Mouse (Mus musculus) intestine, postnatal 0 days (tissue): ENCODE measurements around the gene Wdfy2. TPM values are rescaled to one million over a fixed set of nuclear protein-coding genes. Genes with fewer than 3 reads are reported as not detected.
"Not testable (repeated sequence)": the region's sequence is repeated elsewhere in the genome, so short reads cannot be mapped to it uniquely, and the experiment has no call there.

Experiments
- ATAC-seq: fragments of 200-750 bp; cut with Nextera tagmentation; 2 replicates; pipeline ENCODE4 v1.8.0; 2017; ENCODE audit warnings: mild to moderate bottlenecking, moderate TSS enrichment, moderate library complexity
- H3K27ac ChIP-seq: fragments of 300-500 bp; sonication (generic); 2 replicates; pipeline ENCODE4 v1.5.1; 2014; ENCODE audit warnings: mild to moderate bottlenecking, low read depth, low read length, moderate library complexity
- H3K27me3 ChIP-seq: fragments of 300-500 bp; sonication (generic); replicated peaks from 2 replicates; pipeline ENCODE4 v1.6.1; 2014; ENCODE audit warnings: low read length, mixed read lengths; ENCODE audit not compliant: control insufficient read depth, insufficient read depth
- H3K36me3 ChIP-seq: fragments of 300-500 bp; sonication (generic); 2 replicates; pipeline ENCODE4 v1.6.1; 2014; ENCODE audit warnings: mild to moderate bottlenecking, moderate library complexity; ENCODE audit not compliant: control insufficient read depth, insufficient read depth
- H3K4me1 ChIP-seq: fragments of 300-500 bp; sonication (generic); replicated peaks from 2 replicates; pipeline ENCODE4 v1.6.1; 2014; ENCODE audit warnings: antibody characterized with exemption, low read length, mixed read lengths; ENCODE audit not compliant: control insufficient read depth, insufficient read depth
- H3K4me2 ChIP-seq: fragments of 300-500 bp; sonication (generic); replicated peaks from 2 replicates; pipeline ENCODE4 v1.6.1; 2014; ENCODE audit warnings: low read depth, mild to moderate bottlenecking, moderate library complexity
- H3K4me3 ChIP-seq: fragments of 300-500 bp; sonication (generic); 2 replicates; pipeline ENCODE4 v1.5.1; 2014; ENCODE audit warnings: low read depth, low read length
- H3K9ac ChIP-seq: fragments of 300-500 bp; sonication (generic); 2 replicates; pipeline ENCODE4 v1.6.1; 2014; ENCODE audit warnings: mild to moderate bottlenecking, low read depth, low read length
- H3K9me3 ChIP-seq: fragments of 300-500 bp; sonication (generic); 2 replicates; pipeline ENCODE4 v1.6.1; 2016; ENCODE audit warnings: mixed run types; ENCODE audit not compliant: control insufficient read depth
- CTCF ChIP-seq: sonication (generic); IDR thresholded peaks from 2 replicates; pipeline ENCODE4 v1.5.1; 2016; ENCODE audit warnings: low read depth, mild to moderate bottlenecking, control low read depth, antibody characterized with exemption, moderate library complexity
- WGBS: fragments of 180-500 bp; shearing (Covaris S2); extraction: QIAGEN DNeasy Blood & Tissue Kit; methylation state at CpG from one replicate; pipeline ENCODE4 v1.1.7; 2014; 5-methylcytosine and 5-hydroxymethylcytosine counted together
- polyA plus RNA-seq: library from polyadenylated mRNA; unstranded; fragments of >200 nt; fragmentation: Nextera tagmentation; extraction: Ambion mirVana; gene quantifications from 2 replicates; pipeline ENCODE4 v1.2.1, GENCODE M21; 2015

Wdfy2 gene
- polyA plus RNA-seq, 1 experiment from 2014 or later, result 1.4 TPM

- Histone ChIP-seq H3K27me3 (no peaks in the 10 kb centered on the region), H3K9ac (no peak overlapping the region), H3K4me1 (no peaks in the 10 kb centered on the region), H3K36me3 (no peaks in the 10 kb centered on the region; the same call in 1 of the 2 replicates), H3K9me3 (no peaks in the 10 kb centered on the region), H3K4me2 (no peak overlapping the region), H3K4me3 (no peak overlapping the region), H3K27ac (no peak overlapping the region)
- no peak for ATAC-seq
- TF ChIP-seq CTCF, result no peak
- 88% methylated on average over 3 of the region's 3 CpGs for WGBS
Measured at GRCm38 (mm10) chr14:62891401-62891800, 53.9 kb downstream of the Wdfy2 start.

GRCm38 (mm10) chr14:62892771-62893641, 55.5 kb downstream of the Wdfy2 start:
- Histone ChIP-seq H3K4me1 (no peaks in the 10 kb centered on the region), H3K27ac (no peak overlapping the region), H3K4me2 (no peak overlapping the region), H3K4me3 (no peak overlapping the region), H3K36me3 (no peaks in the 10 kb centered on the region; the same call in 1 of the 2 replicates), H3K27me3 (no peaks in the 10 kb centered on the region), H3K9me3 (no peaks in the 10 kb centered on the region), H3K9ac (no peak overlapping the region)
- no peak for TF ChIP-seq CTCF
- 71% methylated on average over 8 of the region's 8 CpGs for whole genome bisulfite sequencing
- no peak for ATAC-seq

- not testable (repeated sequence) for H3K4me3 ChIP-seq, ATAC-seq, H3K27me3 ChIP-seq, H3K27ac ChIP-seq, H3K4me2 ChIP-seq, H3K9ac ChIP-seq, H3K36me3 ChIP-seq, H3K4me1 ChIP-seq, H3K9me3 ChIP-seq
- 47% methylated on average over 5 of the region's 5 CpGs for WGBS
Measured at GRCm38 (mm10) chr14:62893642-62894180, 56.2 kb downstream of the Wdfy2 start.

GRCm38 (mm10) chr14:62894924-62895840, 57.7 kb downstream of the Wdfy2 start:
- 93% methylated on average over 8 of the region's 8 CpGs for whole genome bisulfite sequencing
- ATAC-seq, result no peak

GRCm38 (mm10) chr14:62898061-62898460, 60.6 kb downstream of the Wdfy2 start:
- H3K27me3 ChIP-seq, result no peaks in the 10 kb centered on the region
- H3K9me3 ChIP-seq, result no peaks in the 10 kb centered on the region
- no peak for ATAC-seq
- TF ChIP-seq CTCF, result no peak
- no peak overlapping the region for H3K9ac ChIP-seq
- no peak overlapping the region for H3K4me3 ChIP-seq
- no peak overlapping the region for H3K4me2 ChIP-seq
- no peaks in the 10 kb centered on the region for H3K4me1 ChIP-seq
- H3K36me3 ChIP-seq, result no peaks in the 10 kb centered on the region
- no peak overlapping the region for H3K27ac ChIP-seq
- WGBS, result 83% methylated on average over 6 of the region's 6 CpGs

More at GRCm38 (mm10) chr14:62894924-62895840, 57.7 kb downstream of the Wdfy2 start:
- H3K36me3 ChIP-seq, result no peaks in the 10 kb centered on the region; the same call in 1 of the 2 replicates
- no peak overlapping the region for H3K9ac ChIP-seq
- no peaks in the 10 kb centered on the region for H3K9me3 ChIP-seq
- no peak overlapping the region for H3K4me3 ChIP-seq
- no peak overlapping the region for H3K4me2 ChIP-seq
- H3K27ac ChIP-seq, result no peak overlapping the region
- no peaks in the 10 kb centered on the region for H3K27me3 ChIP-seq
- no peaks in the 10 kb centered on the region for H3K4me1 ChIP-seq
- TF ChIP-seq CTCF, result no peak

GRCm38 (mm10) chr14:62907888-62908287, 70.4 kb downstream of the Wdfy2 start:
- no peak for TF ChIP-seq CTCF
- no peak overlapping the region for H3K4me3 ChIP-seq
- no peak overlapping the region for H3K4me2 ChIP-seq
- no peaks in the 10 kb centered on the region for H3K36me3 ChIP-seq
- no peak for ATAC-seq
- no peaks in the 10 kb centered on the region for H3K27me3 ChIP-seq
- H3K9me3 ChIP-seq, result no peaks in the 10 kb centered on the region
- 94% methylated on average over 2 of the region's 2 CpGs for WGBS
- H3K4me1 ChIP-seq, result no peaks in the 10 kb centered on the region
- no peak overlapping the region for H3K27ac ChIP-seq
- no peak overlapping the region for H3K9ac ChIP-seq
